Mouse (Mus musculus) embryonic facial prominence, embryonic 11.5 days (tissue): ENCODE data around the gene Krt87. TPM values are rescaled to one million over a fixed set of nuclear protein-coding genes. Genes with fewer than 3 reads are reported as not detected.
A peak's percentile ranks its signal among the peaks of the same experiment; 100 is the strongest.

Source experiments
- ATAC-seq: fragments of 200-750 bp; cut with Nextera tagmentation; replicated peaks from 2 replicates; pipeline ENCODE4 v1.8.0; 2017; ENCODE audit warnings: low read depth; ENCODE audit not compliant: insufficient number of reproducible peaks, low FRiP score, low TSS enrichment
- DNase-seq: peaks from one replicate; pipeline ENCODE4 v3.0.0-alpha.2; 2015; ENCODE audit warnings: low spot score
- H3K27ac ChIP-seq: fragments of 300-500 bp; sonication (generic); replicated peaks from 2 replicates; pipeline ENCODE4 v1.5.1; 2014; ENCODE audit warnings: mild to moderate bottlenecking, low read depth, low read length, control low read depth
- H3K27me3 ChIP-seq: fragments of 300-500 bp; sonication (generic); 2 replicates; pipeline ENCODE4 v1.6.1; 2014; ENCODE audit warnings: mild to moderate bottlenecking, low read length, moderate library complexity, mixed read lengths; ENCODE audit not compliant: control insufficient read depth, insufficient read depth
- H3K36me3 ChIP-seq: fragments of 300-500 bp; sonication (generic); replicated peaks from 2 replicates; pipeline ENCODE4 v1.6.1; 2014; ENCODE audit warnings: low read depth, mild to moderate bottlenecking, low read length, moderate library complexity, mixed read lengths; ENCODE audit not compliant: control insufficient read depth, insufficient read depth
- H3K4me1 ChIP-seq: fragments of 300-500 bp; sonication (generic); 2 replicates; pipeline ENCODE4 v1.6.1; 2014; ENCODE audit warnings: low read length, mixed read lengths; ENCODE audit not compliant: control insufficient read depth, insufficient read depth
- H3K4me2 ChIP-seq: fragments of 300-500 bp; sonication (generic); 2 replicates; pipeline ENCODE4 v1.6.1; 2014; ENCODE audit warnings: low read depth, mild to moderate bottlenecking, control low read depth, low read length, moderate library complexity
- H3K4me3 ChIP-seq: fragments of 300-500 bp; sonication (generic); 2 replicates; pipeline ENCODE4 v1.5.1; 2014; ENCODE audit warnings: low read depth, low read length, control low read depth
- H3K9ac ChIP-seq: fragments of 300-500 bp; sonication (generic); replicated peaks from 2 replicates; pipeline ENCODE4 v1.6.1; 2014; ENCODE audit warnings: mild to moderate bottlenecking, control low read depth, low read length
- H3K9me3 ChIP-seq: fragments of 300-500 bp; sonication (generic); replicated peaks from 2 replicates; pipeline ENCODE4 v1.6.1; 2016; ENCODE audit warnings: mild to moderate bottlenecking, low read length, inconsistent platforms, mixed read lengths; ENCODE audit not compliant: control insufficient read depth
- WGBS: fragments of 180-500 bp; shearing (Covaris S2); extraction: QIAGEN DNeasy Blood & Tissue Kit; methylation state at CpG from one replicate; pipeline ENCODE4 v1.1.7; 2014; 5-methylcytosine and 5-hydroxymethylcytosine counted together
- polyA plus RNA-seq: library from polyadenylated mRNA; unstranded; fragments of >200 nt; fragmentation: Nextera tagmentation; extraction: Ambion mirVana; gene quantifications from 2 replicates; pipeline ENCODE4 v1.2.1, GENCODE M21; 2014

The Krt87 gene
- polyA plus RNA-seq, result 0.27 TPM in 1 of 2 replicates, not detected in the other

DNA sequence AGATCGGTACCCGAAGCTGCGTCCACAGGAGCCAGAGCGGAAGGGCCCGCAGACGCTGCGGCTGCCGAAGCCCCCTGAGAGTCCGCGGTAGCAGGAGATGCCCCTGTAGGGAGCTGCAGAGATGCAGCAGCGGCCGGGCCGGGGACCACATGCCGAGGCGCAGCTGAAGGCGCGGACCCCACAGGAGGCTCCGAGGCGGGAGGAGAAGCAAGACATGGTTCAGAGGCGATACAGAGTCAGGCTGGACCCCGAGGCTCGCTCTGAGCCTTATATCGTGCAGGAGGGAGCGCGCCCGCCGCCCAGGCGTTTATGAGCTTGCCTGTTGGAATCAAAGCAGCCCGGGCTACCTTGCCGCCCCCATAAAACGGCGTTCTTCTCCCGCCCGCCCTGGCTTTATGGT, at the start of gene Krt87:
Gene Krt87, minus strand, starts transcription at position 250 of the 400 bp plus-strand sequence.
- Histone ChIP-seq H3K27ac (no peak within 1 kb of the TSS), H3K27me3 (peaks cover 17% of the 10 kb centered on the region), H3K4me2 (peak within 1 kb of the TSS; percentile 46), H3K4me1 (no peaks in the 10 kb centered on the region), H3K9me3 (no peaks in the 10 kb centered on the region), H3K36me3 (no peaks in the 10 kb centered on the region), H3K9ac (peak within 1 kb of the TSS; percentile 37; the same call in 1 of the 2 replicates), H3K4me3 (peak within 1 kb of the TSS; percentile 18)
- DNase-seq (peak; percentile 39), ATAC-seq (peak; percentile 52; the same call in 1 of the 2 replicates)
- 1% methylated on average over 34 of the region's 34 CpGs for WGBS

- no peaks in the 10 kb centered on the region for H3K27me3 ChIP-seq
- H3K4me3 ChIP-seq, result no peak overlapping the region
- WGBS, result 82% methylated on average over 11 of the region's 11 CpGs
- no peak overlapping the region for H3K9ac ChIP-seq
- H3K4me2 ChIP-seq, result no peak overlapping the region
- DNase-seq (no peak), ATAC-seq (no peak)
- no peak overlapping the region for H3K27ac ChIP-seq
- no peaks in the 10 kb centered on the region for H3K36me3 ChIP-seq
- no peaks in the 10 kb centered on the region for H3K4me1 ChIP-seq
- no peaks in the 10 kb centered on the region for H3K9me3 ChIP-seq
These were observed 47.5 kb upstream of the Krt87 start for GRCm38 (mm10) chr15:101485911-101486635.

GRCm38 (mm10) chr15:101484939-101485338, 46.3 kb upstream of the Krt87 start:
- DNase-seq (no peak), ATAC-seq (no peak)
- Histone ChIP-seq H3K4me2 (no peak overlapping the region), H3K4me3 (no peak overlapping the region), H3K27me3 (no peaks in the 10 kb centered on the region), H3K9ac (no peak overlapping the region), H3K27ac (no peak overlapping the region), H3K36me3 (no peaks in the 10 kb centered on the region), H3K9me3 (no peaks in the 10 kb centered on the region), H3K4me1 (no peaks in the 10 kb centered on the region)
- 86% methylated on average over 1 of the region's 1 CpGs for WGBS

DNA sequence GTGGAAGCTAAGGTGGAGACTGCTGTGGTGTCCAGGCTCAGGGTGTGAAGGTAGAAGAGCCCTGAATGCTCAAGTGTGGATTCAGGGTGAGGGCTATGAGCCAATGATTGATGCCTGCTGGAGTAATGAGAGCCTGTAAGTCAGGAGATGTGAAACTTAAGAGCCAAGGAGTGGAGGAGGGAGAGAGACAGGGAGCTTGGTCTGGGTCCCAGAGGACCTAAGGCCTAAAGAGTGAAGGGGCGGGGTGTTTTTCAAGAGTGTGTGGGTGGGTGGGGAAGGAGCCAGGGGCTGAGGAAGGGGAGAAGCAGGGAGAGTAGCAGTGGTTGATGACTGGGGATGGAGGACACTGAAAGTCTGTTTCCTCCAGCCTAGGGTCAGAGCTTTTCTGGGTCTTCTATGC, 45.0 kb upstream of the Krt87 start:
- 77% methylated on average over 1 of the region's 1 CpGs for WGBS
- peaks cover 6% of the 10 kb centered on the region; the same call in 1 of the 2 replicates for H3K4me1 ChIP-seq

GRCm38 (mm10) chr15:101482056-101482455, 43.5 kb upstream of the Krt87 start:
- ATAC-seq (no peak), DNase-seq (no peak)
- H3K9ac ChIP-seq, result no peak overlapping the region
- peaks cover 6% of the 10 kb centered on the region; the same call in 1 of the 2 replicates for H3K4me1 ChIP-seq
- no peak overlapping the region for H3K27ac ChIP-seq
- WGBS, result 38% methylated on average over 4 of the region's 4 CpGs
- H3K36me3 ChIP-seq, result no peaks in the 10 kb centered on the region
- H3K9me3 ChIP-seq, result no peaks in the 10 kb centered on the region
- H3K4me2 ChIP-seq, result no peak overlapping the region
- H3K27me3 ChIP-seq, result peaks cover 2% of the 10 kb centered on the region; the same call in 1 of the 2 replicates
- H3K4me3 ChIP-seq, result no peak overlapping the region

More for the DNA sequence above, 45.0 kb upstream of the Krt87 start:
- Histone ChIP-seq H3K9ac (no peak overlapping the region), H3K36me3 (no peaks in the 10 kb centered on the region), H3K9me3 (no peaks in the 10 kb centered on the region), H3K4me3 (no peak overlapping the region), H3K27ac (no peak overlapping the region), H3K4me2 (no peak overlapping the region), H3K27me3 (peaks cover 2% of the 10 kb centered on the region; the same call in 1 of the 2 replicates)
- DNase-seq (no peak), ATAC-seq (no peak)

- no peak for ATAC-seq
- H3K4me3 ChIP-seq, result peak overlapping the region; percentile 21
- H3K27me3 ChIP-seq, result peaks cover 2% of the 10 kb centered on the region; the same call in 1 of the 2 replicates
- no peaks in the 10 kb centered on the region for H3K36me3 ChIP-seq
- no peak overlapping the region for H3K27ac ChIP-seq
- peaks cover 6% of the 10 kb centered on the region; the same call in 1 of the 2 replicates for H3K4me1 ChIP-seq
- H3K4me2 ChIP-seq, result peak overlapping the region; percentile 57
- no peaks in the 10 kb centered on the region for H3K9me3 ChIP-seq
- 37% methylated on average over 11 of the region's 11 CpGs for WGBS
- H3K9ac ChIP-seq, result 0 out of 2 replicates have a peak overlapping the region, but pooled peaks have one; percentile 7
- DNase-seq, result peak; percentile 30
These were observed 41.1 kb upstream of the Krt87 start for GRCm38 (mm10) chr15:101479666-101480060.

GRCm38 (mm10) chr15:101479007-101479665, 40.5 kb upstream of the Krt87 start:
- Histone ChIP-seq H3K4me2 (peak overlapping the region; percentile 57), H3K4me1 (peaks cover 6% of the 10 kb centered on the region; the same call in 1 of the 2 replicates), H3K36me3 (no peaks in the 10 kb centered on the region), H3K27me3 (peaks cover 2% of the 10 kb centered on the region; the same call in 1 of the 2 replicates), H3K9ac (0 out of 2 replicates have a peak overlapping the region, but pooled peaks have one; percentile 7), H3K4me3 (peak overlapping the region; percentile 21), H3K9me3 (no peaks in the 10 kb centered on the region), H3K27ac (no peak overlapping the region)
- 7% methylated on average over 31 of the region's 31 CpGs for whole genome bisulfite sequencing
- ATAC-seq (no peak), DNase-seq (peak; percentile 67)
